Mouse (Mus musculus): ENCODE results near the gene Slx4ip. TPM values are rescaled to one million over a fixed set of nuclear protein-coding genes. Genes with fewer than 3 reads are reported as not detected.

Slx4ip gene
- polyA plus RNA-seq, 1 experiment: 3.3 TPM

GRCm38 (mm10) chr2:137116025-137116674 is 225.1 kb downstream of the Slx4ip start, which contains the start of gene Jag1:
Gene Jag1, minus strand, starts transcription at chr2:137116644.
- H3K4me3 ChIP-seq (ENCODE audit: insufficient read depth, low read depth, low read length): peak within 1 kb of the TSS; percentile 98
- peak within 1 kb of the TSS; percentile 93 for H3K27ac ChIP-seq (replicated peaks; ENCODE audit: low read depth, low read length)

GRCm38 (mm10) chr2:137116675-137117320 is 225.8 kb downstream of the Slx4ip start:
- peak overlapping the region; percentile 93 for H3K27ac ChIP-seq (replicated peaks; ENCODE audit: low read depth, low read length)
- H3K4me1 ChIP-seq (ENCODE audit: control insufficient read depth, insufficient read depth, insufficient read length, low read length): no peaks in the 10 kb centered on the region
- peak overlapping the region; percentile 98 for H3K4me3 ChIP-seq (ENCODE audit: insufficient read depth, low read depth, low read length)

More at GRCm38 (mm10) chr2:137116025-137116674, 225.1 kb downstream of the Slx4ip start, which contains the start of gene Jag1:
- H3K4me1 ChIP-seq (ENCODE audit: control insufficient read depth, insufficient read depth, insufficient read length, low read length): peaks cover 4% of the 10 kb centered on the region; the same call in 1 of the 2 replicates

- Histone ChIP-seq H3K4me3 (ENCODE audit: insufficient read depth, low read depth, low read length) (peak overlapping the region; percentile 98), H3K27ac (replicated peaks; ENCODE audit: low read depth, low read length) (peak overlapping the region; percentile 93), H3K4me1 (ENCODE audit: control insufficient read depth, insufficient read depth, insufficient read length, low read length) (no peaks in the 10 kb centered on the region)
These were observed 226.3 kb downstream of the Slx4ip start for GRCm38 (mm10) chr2:137117321-137117690.

Other genes with a start within 250 kb of the Slx4ip start
- gene Snap25, start 177.8 kb upstream of the Slx4ip start, polyA plus RNA-seq (2012; ENCODE audit: insufficient read depth, insufficient read length, missing spikeins): not detected in 2 replicates
- 11.7 and 40.9 TPM in 2 replicates for gene AL731706.2, start 5.5 kb upstream of the Slx4ip start, polyA plus RNA-seq (2012; ENCODE audit: insufficient read depth, insufficient read length, missing spikeins)
- 47.9 and 72.0 TPM in 2 replicates for gene AL731706.1, start 171 bp downstream of the Slx4ip start, polyA plus RNA-seq (2012; ENCODE audit: insufficient read depth, insufficient read length, missing spikeins)
- gene Mkks, start 171 bp downstream of the Slx4ip start, polyA plus RNA-seq (2012; ENCODE audit: insufficient read depth, insufficient read length, missing spikeins): 68.1 and 79.3 TPM in 2 replicates
- 7.9 and 11.2 TPM in 2 replicates for gene Jag1, start 225.4 kb downstream of the Slx4ip start, polyA plus RNA-seq (2012; ENCODE audit: insufficient read depth, insufficient read length, missing spikeins)